Mouse (Mus musculus) heart, embryonic 15.5 days (tissue): Measurements from ENCODE around the gene Stk38. TPM values are rescaled to one million over a fixed set of nuclear protein-coding genes. Genes with fewer than 3 reads are reported as not detected.
A peak's percentile ranks its signal among the peaks of the same experiment; 100 is the strongest.
"Not testable (repeated sequence)": the region's sequence is repeated elsewhere in the genome, so short reads cannot be mapped to it uniquely, and the experiment has no call there.

ENCODE experiments used
- ATAC-seq: fragments of 200-750 bp; cut with Nextera tagmentation; replicated peaks from 2 replicates; pipeline ENCODE4 v1.8.0; 2017; ENCODE audit warnings: low read depth, moderate TSS enrichment; ENCODE audit not compliant: insufficient number of reproducible peaks, insufficient read depth, low FRiP score
- H3K27ac ChIP-seq: fragments of 300-500 bp; sonication (generic); 2 replicates; pipeline ENCODE4 v1.5.1; 2015; ENCODE audit warnings: mild to moderate bottlenecking, inconsistent platforms
- H3K27me3 ChIP-seq: fragments of 300-500 bp; sonication (generic); 2 replicates; pipeline ENCODE4 v1.6.1; 2015; ENCODE audit warnings: inconsistent platforms
- H3K36me3 ChIP-seq: fragments of 300-500 bp; sonication (generic); 2 replicates; pipeline ENCODE4 v1.6.1; 2015; ENCODE audit warnings: mild to moderate bottlenecking, inconsistent platforms
- H3K4me1 ChIP-seq: fragments of 300-500 bp; sonication (generic); replicated peaks from 2 replicates; pipeline ENCODE4 v1.6.1; 2015; ENCODE audit warnings: inconsistent platforms
- H3K4me2 ChIP-seq: fragments of 300-500 bp; sonication (generic); 2 replicates; pipeline ENCODE4 v1.6.1; 2015; ENCODE audit warnings: inconsistent platforms, mild to moderate bottlenecking, moderate library complexity
- H3K4me3 ChIP-seq: fragments of 300-500 bp; sonication (generic); 2 replicates; pipeline ENCODE4 v1.5.1; 2015; ENCODE audit warnings: mild to moderate bottlenecking, inconsistent platforms
- H3K9ac ChIP-seq: fragments of 300-500 bp; sonication (generic); 2 replicates; pipeline ENCODE4 v1.6.1; 2015; ENCODE audit warnings: mild to moderate bottlenecking, inconsistent platforms
- H3K9me3 ChIP-seq: fragments of 300-500 bp; sonication (generic); replicated peaks from 2 replicates; pipeline ENCODE4 v1.6.1; 2016; ENCODE audit warnings: inconsistent platforms
- WGBS: fragments of 180-500 bp; shearing (Covaris S2); methylation state at CpG from one replicate; pipeline ENCODE4 v1.1.7; 2015; ENCODE audit warnings: mixed read lengths; 5-methylcytosine and 5-hydroxymethylcytosine counted together
- polyA plus RNA-seq: library from polyadenylated mRNA; unstranded; fragments of >200 nt; fragmentation: Nextera tagmentation; extraction: Ambion mirVana; gene quantifications from 2 replicates; pipeline ENCODE4 v1.2.1, GENCODE M21; 2015

Stk38 gene
- polyA plus RNA-seq, 1 experiment from 2014 or later, result 73.6 TPM

DNA sequence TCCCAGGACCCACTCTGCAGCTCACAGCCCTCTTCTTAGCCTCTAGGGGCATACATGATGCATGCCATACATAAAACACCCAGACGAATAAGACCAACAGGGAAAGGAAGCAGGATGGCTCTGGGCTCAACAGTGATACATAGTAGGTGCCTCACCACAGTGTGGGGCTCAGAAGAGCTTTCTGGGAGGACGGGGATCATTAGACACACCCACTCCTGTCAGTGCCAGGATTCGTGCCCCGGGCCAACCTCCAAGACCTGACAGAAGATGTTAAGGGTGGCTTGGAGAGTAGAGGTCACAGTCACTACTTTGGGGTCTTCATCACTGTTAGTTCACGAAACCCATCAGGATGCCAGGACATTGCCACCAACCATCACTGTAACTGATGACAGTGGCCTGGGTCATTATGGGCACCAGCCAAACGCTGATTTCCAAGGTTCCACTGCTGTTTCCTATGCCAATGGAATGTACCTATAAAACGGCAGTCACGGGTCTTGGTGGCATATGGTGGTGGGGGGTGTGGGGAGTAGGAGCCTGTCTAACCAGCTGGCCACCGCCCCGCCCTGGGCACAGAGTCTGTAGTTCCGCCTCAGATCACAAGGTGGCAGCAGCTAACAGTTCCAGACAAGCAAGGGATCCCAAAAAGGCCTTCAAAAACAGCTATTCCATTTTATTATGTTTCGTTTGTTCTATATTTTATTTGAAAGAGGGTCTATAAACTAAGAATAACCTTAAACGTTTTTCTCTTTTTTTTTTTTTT, 41.1 kb upstream of the Stk38 start:
- peaks cover 28% of the 10 kb centered on the region for H3K36me3 ChIP-seq
- no peaks in the 10 kb centered on the region for H3K9me3 ChIP-seq
- no peak overlapping the region for H3K27ac ChIP-seq
- 23% methylated on average over 13 of the region's 13 CpGs for WGBS
- H3K4me2 ChIP-seq, result no peak overlapping the region
- ATAC-seq, result no peak
- peaks cover 44% of the 10 kb centered on the region for H3K4me1 ChIP-seq
- H3K27me3 ChIP-seq, result no peaks in the 10 kb centered on the region
- H3K4me3 ChIP-seq, result no peak overlapping the region
- no peak overlapping the region for H3K9ac ChIP-seq

DNA sequence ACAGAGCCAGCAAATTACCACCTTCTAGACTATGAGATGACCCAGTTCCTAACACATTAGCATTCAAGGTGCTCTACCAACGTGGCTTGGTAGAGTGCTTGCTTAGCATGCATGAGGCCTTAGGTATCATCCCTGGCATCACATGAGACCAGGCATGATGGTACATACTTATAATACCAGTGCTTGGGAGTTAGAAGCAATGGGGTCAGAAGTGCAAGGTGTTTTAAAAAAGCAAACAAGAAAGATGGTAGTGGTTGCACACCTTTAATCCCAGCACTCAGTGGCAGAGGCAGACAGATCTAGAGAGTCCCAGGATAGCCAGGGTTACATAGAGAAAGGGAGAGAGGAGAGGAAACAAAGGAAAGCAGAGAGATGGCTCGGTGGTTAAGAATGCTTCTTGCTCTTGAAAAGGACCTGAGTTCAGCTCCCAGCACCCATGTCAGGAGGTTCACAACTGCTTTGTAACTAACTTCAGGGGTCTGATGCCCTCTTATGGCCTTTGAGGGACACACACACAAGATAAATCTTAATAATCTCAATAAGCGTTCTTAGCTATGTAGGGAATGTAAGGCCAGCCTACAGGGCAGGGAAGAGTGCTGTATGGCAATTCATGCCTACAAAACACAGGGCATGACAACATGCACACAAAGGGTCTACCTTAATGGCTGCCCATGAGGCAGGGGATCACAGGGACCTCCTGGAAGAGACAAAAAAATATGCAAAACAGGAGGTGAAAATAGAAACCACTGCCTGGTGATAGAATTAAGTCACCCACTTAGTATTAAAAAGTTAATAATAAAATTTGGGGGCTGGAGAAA, 40.1 kb upstream of the Stk38 start:
- H3K4me1 ChIP-seq, result peaks cover 40% of the 10 kb centered on the region
- 64% methylated on average over 3 of the region's 3 CpGs for WGBS
- H3K36me3 ChIP-seq, result peaks cover 38% of the 10 kb centered on the region
- H3K27me3 ChIP-seq, result no peaks in the 10 kb centered on the region
- H3K27ac ChIP-seq, result no peak overlapping the region
- no peaks in the 10 kb centered on the region for H3K9me3 ChIP-seq
- no peak overlapping the region for H3K4me2 ChIP-seq
- H3K9ac ChIP-seq, result no peak overlapping the region
- no peak for ATAC-seq
- H3K4me3 ChIP-seq, result no peak overlapping the region

DNA sequence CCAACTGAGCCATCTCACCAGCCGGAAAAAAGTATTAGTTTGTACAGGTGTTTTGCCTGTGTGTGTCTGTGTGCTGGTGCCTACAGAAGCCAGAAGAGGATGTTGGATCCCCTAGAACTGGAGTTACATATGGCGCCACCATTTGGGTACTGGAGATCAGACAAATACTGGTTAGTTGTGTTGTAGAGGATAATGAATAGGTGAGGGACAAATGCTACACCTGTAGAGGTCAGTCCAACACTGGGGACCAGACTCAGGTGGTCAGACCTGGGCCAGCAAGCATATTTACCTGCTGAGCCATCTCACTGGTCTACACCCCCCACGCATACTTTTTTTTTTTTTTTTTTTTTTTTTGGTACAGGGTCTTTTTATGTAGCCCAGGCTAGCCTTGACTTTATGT, 39.1 kb upstream of the Stk38 start:
- Histone ChIP-seq H3K9me3 (no peaks in the 10 kb centered on the region), H3K4me2 (no peak overlapping the region), H3K4me3 (no peak overlapping the region), H3K4me1 (peaks cover 40% of the 10 kb centered on the region), H3K27me3 (no peaks in the 10 kb centered on the region), H3K27ac (no peak overlapping the region), H3K9ac (no peak overlapping the region), H3K36me3 (peaks cover 48% of the 10 kb centered on the region)
- ATAC-seq, result no peak
- WGBS, result 86% methylated on average over 3 of the region's 3 CpGs

DNA sequence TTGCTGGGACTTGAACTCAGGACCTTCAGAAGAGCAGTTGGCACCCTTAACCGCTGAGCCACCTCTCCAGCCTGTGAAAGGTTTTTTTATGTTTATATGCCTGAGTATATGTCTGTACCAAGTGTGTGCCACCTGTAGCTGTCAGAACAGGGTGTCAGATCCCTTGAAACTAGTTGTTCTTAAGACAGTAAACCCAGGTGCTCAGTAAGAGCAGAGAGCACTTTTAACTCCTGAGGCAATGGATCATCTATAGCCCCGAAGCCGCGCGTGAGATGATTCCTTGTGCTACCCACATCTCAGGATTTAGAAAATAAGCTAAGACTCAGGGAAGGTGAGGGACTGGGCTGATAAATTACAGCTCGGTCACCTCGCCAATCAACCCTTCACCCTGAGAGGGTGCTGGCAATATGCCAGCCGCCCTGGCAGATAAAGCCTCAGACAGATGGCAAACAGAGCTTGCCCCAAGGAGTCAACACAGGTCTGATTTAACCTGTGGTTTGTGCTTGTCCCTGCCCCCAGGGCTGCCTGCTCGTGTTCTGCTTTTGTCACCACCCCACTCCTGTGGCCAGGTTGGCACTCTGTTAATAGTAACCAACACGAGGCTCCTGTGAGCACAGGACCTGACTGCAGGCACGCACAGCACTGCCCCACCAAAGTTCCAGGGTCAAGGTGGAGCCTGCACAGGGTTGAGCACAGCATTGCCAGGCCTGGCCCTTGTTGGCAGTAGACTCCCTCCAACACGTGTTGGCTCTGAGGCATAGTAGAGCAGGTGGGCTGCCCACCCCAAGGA, 38.1 kb upstream of the Stk38 start:
- 41% methylated on average over 12 of the region's 12 CpGs for WGBS
- Histone ChIP-seq H3K9ac (0 out of 2 replicates have a peak overlapping the region, but pooled peaks have one; percentile 2), H3K9me3 (no peaks in the 10 kb centered on the region), H3K36me3 (peaks cover 53% of the 10 kb centered on the region), H3K27ac (peak overlapping the region; percentile 73), H3K27me3 (no peaks in the 10 kb centered on the region), H3K4me1 (peaks cover 35% of the 10 kb centered on the region), H3K4me3 (no peak overlapping the region), H3K4me2 (no peak overlapping the region)
- ATAC-seq, result peak; percentile 43

DNA sequence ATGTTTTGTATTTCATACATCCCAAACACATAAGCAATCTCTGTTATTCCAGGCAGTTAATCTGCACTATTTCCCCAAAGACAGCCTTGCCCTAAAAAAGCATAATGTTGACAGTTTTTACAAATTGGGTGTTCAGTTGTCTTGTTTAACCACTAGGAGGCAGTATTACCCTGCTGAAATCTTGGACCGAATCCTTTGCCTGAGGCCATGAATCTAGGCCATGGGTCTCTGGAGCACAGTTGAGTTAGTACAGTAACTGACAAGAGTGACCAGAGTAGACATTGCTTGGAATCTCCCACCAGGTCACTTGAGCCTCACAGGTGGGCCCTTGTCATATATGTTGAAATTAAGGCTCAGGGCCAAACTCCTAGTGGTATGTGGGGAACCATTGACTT, 37.1 kb upstream of the Stk38 start:
- peaks cover 63% of the 10 kb centered on the region for H3K36me3 ChIP-seq
- H3K4me2 ChIP-seq, result no peak overlapping the region
- WGBS, result 82% methylated on average over 1 of the region's 1 CpGs
- no peak overlapping the region for H3K4me3 ChIP-seq
- 0 out of 2 replicates have a peak overlapping the region, but pooled peaks have one; percentile 73 for H3K27ac ChIP-seq
- H3K4me1 ChIP-seq, result peaks cover 32% of the 10 kb centered on the region
- H3K9me3 ChIP-seq, result no peaks in the 10 kb centered on the region
- ATAC-seq, result no peak
- no peak overlapping the region for H3K9ac ChIP-seq
- H3K27me3 ChIP-seq, result no peaks in the 10 kb centered on the region

DNA sequence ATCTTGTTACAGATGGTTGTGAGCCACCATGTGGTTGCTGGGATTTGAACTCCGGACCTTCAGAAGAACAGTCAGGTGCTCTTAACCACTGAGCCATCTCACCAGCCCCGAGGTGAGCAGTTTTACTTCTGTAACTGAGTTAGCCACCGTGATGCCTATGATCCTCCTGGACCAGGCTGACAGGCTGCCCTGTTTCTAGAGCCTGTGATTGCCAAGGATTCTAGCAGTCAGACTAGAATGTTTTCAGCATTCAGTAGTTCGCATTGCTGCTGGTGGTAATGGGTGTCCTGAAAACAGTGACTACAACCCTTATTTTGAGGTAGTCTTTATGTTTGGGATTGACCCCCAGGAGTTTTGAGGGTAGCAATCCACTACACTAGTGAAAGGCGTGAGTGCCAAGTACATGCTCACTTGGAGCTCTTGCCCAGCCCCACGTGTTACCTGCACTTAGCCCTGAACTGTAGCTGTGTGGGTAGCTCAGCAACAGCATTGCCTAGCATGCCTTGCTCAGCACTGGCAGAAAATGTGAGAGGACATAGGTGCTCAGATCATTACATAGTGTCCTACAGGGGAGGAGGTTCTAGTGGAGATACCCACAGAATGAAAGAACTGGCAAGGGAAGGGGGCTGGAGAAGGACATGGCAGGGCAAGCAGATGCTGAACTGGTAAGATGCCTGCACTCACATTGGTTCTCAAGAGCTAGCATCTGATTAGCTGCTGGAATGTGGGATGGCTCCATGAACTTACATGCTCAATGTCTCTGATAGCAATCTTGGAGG, 36.5 kb upstream of the Stk38 start:
- Histone ChIP-seq H3K27ac (no peak overlapping the region), H3K9me3 (no peaks in the 10 kb centered on the region), H3K9ac (no peak overlapping the region), H3K4me2 (no peak overlapping the region), H3K27me3 (no peaks in the 10 kb centered on the region), H3K36me3 (peaks cover 69% of the 10 kb centered on the region), H3K4me1 (peaks cover 31% of the 10 kb centered on the region), H3K4me3 (no peak overlapping the region)
- 80% methylated on average over 6 of the region's 6 CpGs for WGBS
- ATAC-seq, result no peak

DNA sequence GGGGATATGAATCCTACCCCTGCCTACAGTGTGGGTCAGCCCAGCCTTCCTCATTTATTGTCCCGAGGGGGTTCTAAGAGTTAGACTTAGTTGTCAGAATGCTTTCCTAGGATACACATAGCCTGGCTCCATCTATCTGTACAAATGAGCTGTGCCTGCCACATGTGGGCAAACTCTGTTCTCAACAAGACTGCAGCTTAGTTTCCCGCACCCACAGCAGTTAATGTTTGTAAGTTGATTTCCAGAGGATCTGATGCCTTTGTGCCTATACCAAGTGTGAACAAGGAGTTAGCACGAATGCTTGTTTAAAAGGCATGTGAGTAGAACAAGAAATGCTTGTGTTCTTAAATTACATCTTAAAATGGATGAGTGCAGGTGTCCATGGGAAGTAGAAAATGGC, 35.8 kb upstream of the Stk38 start:
- Histone ChIP-seq H3K9ac (no peak overlapping the region), H3K9me3 (no peaks in the 10 kb centered on the region), H3K27ac (no peak overlapping the region), H3K4me1 (peaks cover 32% of the 10 kb centered on the region), H3K36me3 (peaks cover 76% of the 10 kb centered on the region), H3K4me3 (no peak overlapping the region), H3K4me2 (no peak overlapping the region), H3K27me3 (no peaks in the 10 kb centered on the region)
- ATAC-seq, result no peak
- 85% methylated on average over 3 of the region's 3 CpGs for WGBS

DNA sequence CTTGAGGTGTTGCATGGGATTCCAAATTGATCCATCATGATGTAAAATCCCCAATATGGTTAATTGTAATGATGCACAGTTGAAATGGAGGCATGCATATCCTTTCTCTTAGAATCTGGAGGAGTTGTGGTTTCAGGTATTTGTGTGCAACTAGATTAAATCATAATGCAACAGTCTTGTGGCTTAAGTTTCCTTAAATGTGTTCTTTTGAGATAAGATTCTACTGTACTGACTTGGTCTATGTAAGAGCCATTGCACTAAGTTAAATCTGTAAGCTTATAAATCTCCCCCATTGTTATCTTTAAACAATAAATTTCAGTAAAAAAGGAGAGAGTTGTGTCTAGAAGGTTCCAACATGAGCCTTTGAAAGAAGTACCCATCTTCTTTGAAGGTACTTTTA, 34.8 kb upstream of the Stk38 start:
- Histone ChIP-seq H3K9me3 (no peaks in the 10 kb centered on the region), H3K4me3 (no peak overlapping the region), H3K27ac (no peak overlapping the region), H3K36me3 (peaks cover 80% of the 10 kb centered on the region), H3K4me2 (no peak overlapping the region), H3K9ac (no peak overlapping the region), H3K27me3 (no peaks in the 10 kb centered on the region), H3K4me1 (peaks cover 37% of the 10 kb centered on the region)
- ATAC-seq, result no peak

DNA sequence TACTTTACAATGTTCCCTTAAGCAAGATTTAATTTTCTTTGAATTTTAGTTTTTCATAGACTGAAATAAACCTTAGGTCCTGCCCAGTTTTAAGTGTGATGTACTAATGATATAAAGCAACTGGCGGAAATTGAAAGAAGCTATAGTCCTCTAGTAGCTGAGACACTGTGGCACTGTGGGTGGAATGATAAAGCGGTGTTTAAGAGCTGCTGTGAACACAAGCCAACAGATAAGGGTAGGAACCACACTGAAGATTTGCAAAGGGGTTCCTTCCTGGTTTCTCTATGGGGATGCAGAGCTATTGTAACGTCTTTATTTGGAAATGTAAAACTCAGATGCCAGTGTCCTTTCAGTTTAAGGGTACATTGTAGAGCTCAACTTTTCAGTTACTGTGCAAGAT, 33.8 kb upstream of the Stk38 start:
- not testable (repeated sequence) for H3K27me3 ChIP-seq, H3K27ac ChIP-seq, H3K4me3 ChIP-seq, ATAC-seq, H3K4me2 ChIP-seq, H3K9me3 ChIP-seq, H3K9ac ChIP-seq
- Histone ChIP-seq H3K36me3 (peaks cover 87% of the 10 kb centered on the region), H3K4me1 (peaks cover 42% of the 10 kb centered on the region)
- 52% methylated on average over 3 of the region's 3 CpGs for WGBS

DNA sequence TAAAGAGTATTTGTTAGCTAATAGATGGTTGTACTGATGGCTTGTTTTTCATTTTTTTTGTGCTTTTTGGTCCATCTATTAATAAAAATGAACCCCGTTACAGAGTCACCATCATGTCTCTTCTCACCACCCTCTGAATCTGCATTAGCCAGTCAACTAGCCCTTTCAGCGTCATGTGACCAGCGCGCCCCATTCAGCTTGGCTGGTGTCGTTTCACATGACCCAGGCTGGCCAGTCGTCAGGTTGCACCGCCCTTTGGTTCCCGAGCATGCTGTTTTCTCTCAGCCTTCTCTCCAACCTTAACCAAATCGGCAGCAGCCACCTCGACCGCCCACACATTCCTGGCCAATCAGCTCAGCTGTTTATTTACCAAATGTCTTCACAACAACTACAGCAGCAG, 31.6 kb upstream of the Stk38 start:
- ATAC-seq, result no peak
- Histone ChIP-seq H3K36me3 (peaks cover 79% of the 10 kb centered on the region), H3K27ac (no peak overlapping the region), H3K4me1 (peaks cover 39% of the 10 kb centered on the region), H3K4me3 (no peak overlapping the region), H3K4me2 (no peak overlapping the region), H3K9me3 (no peaks in the 10 kb centered on the region), H3K9ac (no peak overlapping the region), H3K27me3 (no peaks in the 10 kb centered on the region)
- 64% methylated on average over 11 of the region's 11 CpGs for WGBS

DNA sequence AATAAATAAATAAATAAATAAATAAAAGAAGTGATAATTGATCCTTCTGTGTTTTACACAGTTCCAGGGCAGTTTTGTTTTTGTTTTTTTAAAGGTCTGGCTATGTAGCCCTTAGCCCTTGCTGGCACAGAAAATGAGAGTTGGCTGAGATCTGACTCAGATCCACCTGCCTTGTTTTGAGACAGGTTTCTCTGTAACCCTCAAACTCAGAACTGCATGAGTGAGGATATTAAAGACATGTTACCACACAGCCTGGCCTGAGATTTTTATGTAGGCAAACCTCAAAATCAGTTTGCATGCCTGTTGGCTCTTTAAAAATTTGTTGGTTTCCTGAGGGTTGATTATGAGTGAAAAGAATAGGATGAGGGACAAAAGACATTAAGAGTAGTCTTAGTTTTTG, 27.7 kb upstream of the Stk38 start:
- no peak for ATAC-seq
- H3K4me1 ChIP-seq, result peaks cover 39% of the 10 kb centered on the region

More for the DNA sequence above, 27.7 kb upstream of the Stk38 start:
- H3K9ac ChIP-seq, result no peak overlapping the region
- no peaks in the 10 kb centered on the region for H3K9me3 ChIP-seq
- H3K4me2 ChIP-seq, result peak overlapping the region; percentile 88
- peak overlapping the region; percentile 64 for H3K4me3 ChIP-seq
- H3K27ac ChIP-seq, result no peak overlapping the region
- no peaks in the 10 kb centered on the region for H3K27me3 ChIP-seq
- H3K36me3 ChIP-seq, result peaks cover 46% of the 10 kb centered on the region
